ENCODE assay signal across 7 mouse cellular contexts in the genomic region with DNA sequence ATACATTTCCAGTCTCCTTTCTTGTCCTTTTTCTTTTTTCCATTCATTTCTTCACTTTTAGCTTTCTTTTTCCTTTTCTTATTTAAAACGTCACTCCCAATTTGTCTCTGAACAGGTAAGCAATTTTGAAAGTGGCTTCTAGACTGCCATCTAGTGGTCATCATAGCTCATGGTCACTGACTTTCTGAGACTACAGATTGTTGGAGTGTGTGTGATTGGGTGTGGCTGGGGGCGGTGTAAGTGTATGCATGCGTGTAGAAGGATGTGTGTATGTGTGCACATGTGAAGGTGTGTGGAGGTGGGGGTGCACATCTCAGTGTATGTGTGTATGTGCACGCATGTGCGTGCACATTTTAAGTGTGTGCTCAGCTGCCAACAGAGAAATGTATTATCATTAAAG.
A peak's percentile ranks its signal among the peaks of the same experiment; 100 is the strongest.
DNase-seq lines count a peak whose midpoint lies in the region; ATAC-seq and TF ChIP-seq lines count a peak whose summit lies in the region.

No protein-coding gene starts in this region.

- WGBS in lung, adult 2 months = 40% methylated on average over 5 of the region's 5 CpGs
- WGBS in small intestine, adult 2 months = 37% methylated on average over 5 of the region's 5 CpGs

- TF ChIP-seq CTCF in lung, adult 2 months (IDR thresholded peaks at IDR 0.05; ENCODE audit: insufficient read depth, low read length) = peak; percentile 25; the same call in 1 of the 2 replicates
- peak; percentile 17; the same call in 1 of the 2 replicates for TF ChIP-seq CTCF in small intestine, adult 2 months (IDR thresholded peaks at IDR 0.05; ENCODE audit: extremely low read depth, insufficient read length, insufficient replicate concordance, low read depth, low read length)

- no peak for TF ChIP-seq POLR2A in lung, adult 2 months (IDR thresholded peaks at IDR 0.05; ENCODE audit: borderline replicate concordance, extremely low read depth, low read depth, low read length)
- TF ChIP-seq POLR2A in small intestine, adult 2 months (IDR thresholded peaks at IDR 0.05; ENCODE audit: low read depth, low read length) = no peak

- peak; percentile 60 for DNase-seq in 416B (ENCODE audit: low read depth)
- DNase-seq in CD4-positive helper T cell, adult 2 months (ENCODE audit: low read depth, low spot score) = peak; percentile 75
- peak; percentile 13 for DNase-seq in cerebellum, adult 11 months
- peak; percentile 7 for DNase-seq in lung, adult 2 months
- no peak for DNase-seq in right cerebral cortex, postnatal 25 days

- 0 out of 2 replicates have a peak, but pooled peaks cover 3% of the 10 kb centered on the region for H3K4me1 ChIP-seq in lung, adult 2 months (ENCODE audit: control insufficient read depth, insufficient read depth, low read length)
- H3K4me1 ChIP-seq in small intestine, adult 2 months (ENCODE audit: control insufficient read depth, insufficient read depth, insufficient read length, low read length) = no peaks in the 10 kb centered on the region

- H3K27me3 ChIP-seq in small intestine, adult 2 months (ENCODE audit: control insufficient read depth, insufficient read depth, low read length) = no peaks in the 10 kb centered on the region

- H3K27ac ChIP-seq in small intestine, adult 2 months (ENCODE audit: insufficient read depth, low read depth, low read length) = no peak overlapping the region

- peak; percentile 84 for ATAC-seq in granulocyte monocyte progenitor cell, adult 5-6 weeks (replicated peaks; ENCODE audit: poor library complexity, severe bottlenecking)

- H3K36me3 ChIP-seq in small intestine, adult 2 months (ENCODE audit: control insufficient read depth, insufficient read depth, low read length) = no peaks in the 10 kb centered on the region

- no peak overlapping the region for H3K4me3 ChIP-seq in lung, adult 2 months (replicated peaks; ENCODE audit: extremely low read depth, low read depth, low read length)
- H3K4me3 ChIP-seq in small intestine, adult 2 months (ENCODE audit: low read depth, low read length) = no peak overlapping the region
